Mouse (Mus musculus) embryonic fibroblast, embryonic 13.5 days (primary cell): Measurements from ENCODE around the gene Ackr1.
A peak's percentile ranks its signal among the peaks of the same experiment; 100 is the strongest.

Source experiments
- CTCF ChIP-seq: IDR thresholded peaks from 2 replicates; pipeline ENCODE4 v1.5.1; 2011; ENCODE audit warnings: mild to moderate bottlenecking, control low read depth, low read length, moderate library complexity, borderline replicate concordance; ENCODE audit not compliant: insufficient read depth
- POLR2A ChIP-seq: IDR thresholded peaks from 2 replicates; pipeline ENCODE4 v1.6.1; 2011; ENCODE audit warnings: low read depth, mild to moderate bottlenecking, control low read depth, low read length, moderate library complexity

DNA sequence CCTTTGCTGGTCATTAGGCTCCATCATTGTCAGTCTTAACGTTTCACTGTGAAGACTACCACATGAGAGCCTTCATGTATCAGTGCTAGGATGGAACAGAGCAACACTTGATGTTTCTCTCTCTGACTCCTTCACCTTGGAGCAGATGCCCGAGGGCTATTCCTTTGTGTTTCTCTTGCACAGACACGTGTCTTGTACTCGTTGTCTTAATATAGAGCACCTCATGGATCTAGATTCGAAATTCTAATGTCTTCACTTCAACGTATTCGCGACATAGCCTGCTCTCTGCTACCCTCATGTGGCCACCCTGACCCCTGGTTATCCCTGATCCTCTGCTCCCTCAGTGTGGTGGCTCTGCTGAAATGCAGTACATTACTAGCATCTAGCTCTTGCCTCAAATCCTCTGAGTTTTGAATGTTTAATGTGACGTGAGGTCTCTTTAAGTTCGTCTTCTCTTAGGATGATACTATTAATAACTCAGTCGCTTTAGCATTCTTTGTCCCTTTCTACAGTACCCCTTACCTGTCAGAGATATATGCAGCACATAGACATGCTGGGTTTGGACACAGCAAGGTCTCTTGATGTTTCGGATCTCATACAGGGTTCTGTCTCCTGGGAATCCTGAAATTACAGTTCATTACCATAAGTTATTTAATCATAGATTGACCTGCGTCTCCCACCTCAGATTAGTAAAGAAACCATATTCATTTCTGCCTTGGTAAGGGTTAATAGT lies 44.0 kb upstream of the Ackr1 start:
- TF ChIP-seq POLR2A = no peak
- TF ChIP-seq CTCF = peak; percentile 97
